Mouse (Mus musculus): ENCODE results near the gene Podn.
"Not testable (repeated sequence)": the region's sequence is repeated elsewhere in the genome, so short reads cannot be mapped to it uniquely, and the experiment has no call there.

The Podn gene

GRCm38 (mm10) chr4:108096345-108096744 is at the start of gene Podn:
TSS of gene Podn (minus strand) at chr4:108096445.
- no peak for DNase-seq

- not testable (repeated sequence) for DNase-seq
Observed at GRCm38 (mm10) chr4:108145554-108145953, 49.3 kb upstream of the Podn start.

- no peak for DNase-seq
Observed at GRCm38 (mm10) chr4:108144880-108145279, 48.6 kb upstream of the Podn start, which contains the start of gene Scp2. TSS of gene Scp2 (minus strand) at chr4:108144998.

GRCm38 (mm10) chr4:108143778-108144177 is 47.5 kb upstream of the Podn start:
- DNase-seq: no peak

GRCm38 (mm10) chr4:108143178-108143577 is 46.9 kb upstream of the Podn start:
- not testable (repeated sequence) for DNase-seq

GRCm38 (mm10) chr4:108136938-108137337 is 40.7 kb upstream of the Podn start:
- DNase-seq: no peak

GRCm38 (mm10) chr4:108130452-108130851 is 34.2 kb upstream of the Podn start:
- DNase-seq: no peak

GRCm38 (mm10) chr4:108128339-108128738 is 32.1 kb upstream of the Podn start:
- no peak for DNase-seq

GRCm38 (mm10) chr4:108127516-108127915 is 31.3 kb upstream of the Podn start:
- DNase-seq: no peak

- no peak for DNase-seq
Observed at GRCm38 (mm10) chr4:108126260-108126659, 30.0 kb upstream of the Podn start.

- DNase-seq: no peak
Observed at GRCm38 (mm10) chr4:108124104-108124503, 27.9 kb upstream of the Podn start.

GRCm38 (mm10) chr4:108117924-108118876 is 22.0 kb upstream of the Podn start:
- peak; percentile 97 for DNase-seq

- peak; percentile 27 for DNase-seq
Observed at GRCm38 (mm10) chr4:108117488-108117887, 21.2 kb upstream of the Podn start.

- peak; percentile 15 for DNase-seq
Observed at GRCm38 (mm10) chr4:108116466-108116865, 20.2 kb upstream of the Podn start.

GRCm38 (mm10) chr4:108110706-108111105 is 14.5 kb upstream of the Podn start:
- no peak for DNase-seq

- DNase-seq: no peak
Observed at GRCm38 (mm10) chr4:108109728-108110127, 13.5 kb upstream of the Podn start.

- no peak for DNase-seq
Observed at GRCm38 (mm10) chr4:108092741-108093397, 3.4 kb downstream of the Podn start.

- DNase-seq: no peak
Observed at GRCm38 (mm10) chr4:108083993-108084392, 12.3 kb downstream of the Podn start.

- DNase-seq: no peak
Observed at GRCm38 (mm10) chr4:108083032-108083735, 13.1 kb downstream of the Podn start.

- DNase-seq: no peak
Observed at GRCm38 (mm10) chr4:108082401-108082806, 13.8 kb downstream of the Podn start.

- DNase-seq: no peak
Observed at GRCm38 (mm10) chr4:108080876-108081275, 15.4 kb downstream of the Podn start.

- no peak for DNase-seq
Observed at GRCm38 (mm10) chr4:108079762-108080161, 16.5 kb downstream of the Podn start.

- not testable (repeated sequence) for DNase-seq
Observed at GRCm38 (mm10) chr4:108079191-108079590, 17.1 kb downstream of the Podn start.
